Mouse (Mus musculus) ovary, postnatal 10 days (tissue): ENCODE results near the gene Ppm1e.
"Not testable (repeated sequence)": the region's sequence is repeated elsewhere in the genome, so short reads cannot be mapped to it uniquely, and the experiment has no call there.

ENCODE experiments used
- DNase-seq: peaks from one replicate; pipeline ENCODE4 v3.0.0; 2022; ENCODE audit warnings: low spot score

Gene Ppm1e

GRCm38 (mm10) chr11:87309329-87310074 lies 49.3 kb downstream of the Ppm1e start:
- no peak for DNase-seq

- no peak for DNase-seq
These were observed 59.8 kb downstream of the Ppm1e start for GRCm38 (mm10) chr11:87299066-87299465.

- no peak for DNase-seq
These were observed 62.4 kb downstream of the Ppm1e start for GRCm38 (mm10) chr11:87296467-87296866.

- DNase-seq: no peak
These were observed 63.2 kb downstream of the Ppm1e start for GRCm38 (mm10) chr11:87295636-87296035.

GRCm38 (mm10) chr11:87289313-87289712 lies 69.5 kb downstream of the Ppm1e start:
- no peak for DNase-seq

GRCm38 (mm10) chr11:87286194-87286593 lies 72.6 kb downstream of the Ppm1e start:
- no peak for DNase-seq

GRCm38 (mm10) chr11:87281907-87282475 lies 76.8 kb downstream of the Ppm1e start:
- no peak for DNase-seq

- DNase-seq: no peak
These were observed 79.4 kb downstream of the Ppm1e start for GRCm38 (mm10) chr11:87279461-87279860.

GRCm38 (mm10) chr11:87278807-87279206 lies 80.0 kb downstream of the Ppm1e start:
- no peak for DNase-seq

GRCm38 (mm10) chr11:87276240-87276985 lies 82.4 kb downstream of the Ppm1e start:
- DNase-seq: no peak

- DNase-seq: no peak
These were observed 83.3 kb downstream of the Ppm1e start for GRCm38 (mm10) chr11:87275420-87276048.

GRCm38 (mm10) chr11:87272725-87273124 lies 86.1 kb downstream of the Ppm1e start:
- no peak for DNase-seq

GRCm38 (mm10) chr11:87271479-87271878 lies 87.3 kb downstream of the Ppm1e start:
- no peak for DNase-seq

GRCm38 (mm10) chr11:87270958-87271357 lies 87.9 kb downstream of the Ppm1e start:
- DNase-seq: no peak

- no peak for DNase-seq
These were observed 88.4 kb downstream of the Ppm1e start for GRCm38 (mm10) chr11:87270446-87270845.

GRCm38 (mm10) chr11:87268803-87269202 lies 90.0 kb downstream of the Ppm1e start:
- DNase-seq: no peak

- no peak for DNase-seq
These were observed 92.6 kb downstream of the Ppm1e start for GRCm38 (mm10) chr11:87266246-87266645.

- no peak for DNase-seq
These were observed 94.9 kb downstream of the Ppm1e start for GRCm38 (mm10) chr11:87263946-87264345.

GRCm38 (mm10) chr11:87261705-87262104 lies 97.1 kb downstream of the Ppm1e start:
- not testable (repeated sequence) for DNase-seq

GRCm38 (mm10) chr11:87259792-87260191 lies 99.0 kb downstream of the Ppm1e start:
- DNase-seq: no peak

GRCm38 (mm10) chr11:87257282-87257681 lies 101.5 kb downstream of the Ppm1e start:
- no peak for DNase-seq

GRCm38 (mm10) chr11:87254149-87254548 lies 104.7 kb downstream of the Ppm1e start:
- DNase-seq: no peak

GRCm38 (mm10) chr11:87253294-87253693 lies 105.5 kb downstream of the Ppm1e start:
- DNase-seq: no peak
